Mouse (Mus musculus) spleen, adult 2 months (tissue): ENCODE measurements at regions not wholly inside any gene's neighbourhood (a gene's known extent, or its start where the extent isn't known, plus 50 kb on each side); places are given as distances from the start of the nearest gene placed in this dataset.

Source experiments
- DNase-seq, 2 experiments: peaks; one replicate each; pipeline versions ENCODE4 v3.0.0 to v3.0.0-alpha.2; 2012 to 2021; ENCODE audit warnings: low spot score in 2 of 2, low read depth in 1 of 2
- H3K27ac ChIP-seq: fragments of 200-500 bp; 2 replicates; pipeline ENCODE4 v1.5.1; 2012; ENCODE audit warnings: low read length, inconsistent platforms; ENCODE audit not compliant: insufficient read depth
- H3K27me3 ChIP-seq: fragments of 200-500 bp; 2 replicates; pipeline ENCODE4 v1.6.1; 2012; ENCODE audit warnings: mild to moderate bottlenecking, moderate library complexity, low read length, inconsistent platforms; ENCODE audit not compliant: control insufficient read depth, insufficient read depth
- H3K36me3 ChIP-seq: fragments of 200-500 bp; 2 replicates; pipeline ENCODE4 v1.6.1; 2012; ENCODE audit warnings: mild to moderate bottlenecking, low read length, inconsistent platforms; ENCODE audit not compliant: control insufficient read depth, insufficient read depth
- H3K4me1 ChIP-seq: fragments of 200-500 bp; 2 replicates; pipeline ENCODE4 v1.6.1; 2011; ENCODE audit warnings: inconsistent platforms; ENCODE audit not compliant: control insufficient read depth, insufficient read depth, insufficient read length
- H3K4me3 ChIP-seq: fragments of 200-500 bp; 2 replicates; pipeline ENCODE4 v1.5.1; 2011; ENCODE audit warnings: mild to moderate bottlenecking, inconsistent platforms; ENCODE audit not compliant: insufficient read depth, insufficient read length; ENCODE audit errors: extremely low read depth
- CTCF ChIP-seq: fragments of 200-500 bp; IDR thresholded peaks from 2 replicates; pipeline ENCODE4 v1.5.1; 2011; ENCODE audit warnings: mild to moderate bottlenecking, inconsistent platforms; ENCODE audit not compliant: insufficient read depth, insufficient read length, insufficient replicate concordance; ENCODE audit errors: extremely low read depth
- POLR2A ChIP-seq: fragments of 200-500 bp; IDR thresholded peaks from 2 replicates; pipeline ENCODE4 v1.6.1; 2011; ENCODE audit warnings: low read depth, low read length, inconsistent platforms
- WGBS: fragments of 180-500 bp; shearing (Covaris S2); methylation state at CpG from one replicate; pipeline ENCODE4 v1.1.7; 2018; 5-methylcytosine and 5-hydroxymethylcytosine counted together

GRCm38 (mm10) chr7:136515376-136515775 lies 379.0 kb upstream of the Mgmt start:
- WGBS, result 76% methylated on average over 1 of the region's 1 CpGs

GRCm38 (mm10) chr7:136525821-136526220 lies 368.6 kb upstream of the Mgmt start:
- Histone ChIP-seq H3K4me3 (no peak overlapping the region), H3K27me3 (no peaks in the 10 kb centered on the region), H3K27ac (no peak overlapping the region), H3K36me3 (no peaks in the 10 kb centered on the region), H3K4me1 (no peaks in the 10 kb centered on the region)
- no peak for DNase-seq
- TF ChIP-seq CTCF (no peak), POLR2A (no peak)
- 85% methylated on average over 9 of the region's 9 CpGs for WGBS

More at GRCm38 (mm10) chr7:136515376-136515775, 379.0 kb upstream of the Mgmt start:
- H3K27me3 ChIP-seq, result no peaks in the 10 kb centered on the region
- DNase-seq, result no peak
- H3K4me1 ChIP-seq, result no peaks in the 10 kb centered on the region
- no peak overlapping the region for H3K4me3 ChIP-seq
- H3K36me3 ChIP-seq, result no peaks in the 10 kb centered on the region
- no peak overlapping the region for H3K27ac ChIP-seq
- TF ChIP-seq POLR2A, result no peak
- no peak for TF ChIP-seq CTCF

- H3K4me1 ChIP-seq, result no peaks in the 10 kb centered on the region
- WGBS, result 89% methylated on average over 8 of the region's 8 CpGs
- no peaks in the 10 kb centered on the region for H3K36me3 ChIP-seq
- H3K27me3 ChIP-seq, result no peaks in the 10 kb centered on the region
- H3K4me3 ChIP-seq, result no peak overlapping the region
- DNase-seq, result no peak
- TF ChIP-seq POLR2A, result no peak
- no peak for TF ChIP-seq CTCF
- no peak overlapping the region for H3K27ac ChIP-seq
Observed at GRCm38 (mm10) chr7:136530006-136530785, 364.2 kb upstream of the Mgmt start.

- no peak for DNase-seq
- H3K4me3 ChIP-seq, result no peak overlapping the region
- TF ChIP-seq POLR2A (no peak), CTCF (no peak)
- 88% methylated on average over 7 of the region's 7 CpGs for WGBS
- no peaks in the 10 kb centered on the region for H3K27me3 ChIP-seq
- H3K27ac ChIP-seq, result no peak overlapping the region
- H3K4me1 ChIP-seq, result no peaks in the 10 kb centered on the region
- no peaks in the 10 kb centered on the region for H3K36me3 ChIP-seq
Observed at GRCm38 (mm10) chr7:136531301-136531700, 363.1 kb upstream of the Mgmt start.

GRCm38 (mm10) chr7:136541876-136542655 lies 352.3 kb upstream of the Mgmt start:
- DNase-seq, result no peak
- H3K4me1 ChIP-seq, result no peaks in the 10 kb centered on the region
- H3K27ac ChIP-seq, result no peak overlapping the region
- H3K4me3 ChIP-seq, result no peak overlapping the region
- H3K36me3 ChIP-seq, result no peaks in the 10 kb centered on the region
- no peaks in the 10 kb centered on the region for H3K27me3 ChIP-seq
- TF ChIP-seq CTCF (no peak), POLR2A (no peak)

- Histone ChIP-seq H3K4me1 (no peaks in the 10 kb centered on the region), H3K27ac (no peak overlapping the region), H3K27me3 (no peaks in the 10 kb centered on the region), H3K36me3 (no peaks in the 10 kb centered on the region), H3K4me3 (no peak overlapping the region)
- WGBS, result 82% methylated on average over 7 of the region's 7 CpGs
- no peak for DNase-seq
- TF ChIP-seq CTCF (no peak), POLR2A (no peak)
Observed at GRCm38 (mm10) chr7:136542896-136543295, 351.5 kb upstream of the Mgmt start.

GRCm38 (mm10) chr7:136547837-136548236 lies 346.6 kb upstream of the Mgmt start:
- DNase-seq, result no peak

More at GRCm38 (mm10) chr7:136547837-136548236, 346.6 kb upstream of the Mgmt start:
- WGBS, result 64% methylated on average over 3 of the region's 3 CpGs
- no peak overlapping the region for H3K4me3 ChIP-seq
- H3K36me3 ChIP-seq, result no peaks in the 10 kb centered on the region
- TF ChIP-seq POLR2A (no peak), CTCF (no peak)
- H3K4me1 ChIP-seq, result no peaks in the 10 kb centered on the region
- no peak overlapping the region for H3K27ac ChIP-seq
- no peaks in the 10 kb centered on the region for H3K27me3 ChIP-seq
